Mouse (Mus musculus): ENCODE results near the gene Ppa1. TPM values are rescaled to one million over a fixed set of nuclear protein-coding genes. Genes with fewer than 3 reads are reported as not detected.

Ppa1 gene
- total and polyA plus RNA-seq, 2 experiments from 2014 or later: 137 to 201 TPM

- peak; percentile 83 for DNase-seq
- peak; percentile 86 for TF ChIP-seq CTCF (IDR thresholded peaks at IDR 0.05; ENCODE audit: low read depth)
- no peak overlapping the region for H3K9ac ChIP-seq
- H3K27me3 ChIP-seq (ENCODE audit: insufficient read depth, low read length): no peaks in the 10 kb centered on the region
- H3K27ac ChIP-seq (ENCODE audit: low read depth, low read length): no peak overlapping the region
- H3K4me1 ChIP-seq (ENCODE audit: insufficient read depth): no peaks in the 10 kb centered on the region
- no peak overlapping the region for H3K4me2 ChIP-seq (ENCODE audit: low read depth)
- no peak for ATAC-seq
- WGBS: 28% methylated on average over 4 of the region's 4 CpGs
- peaks cover 37% of the 10 kb centered on the region for H3K36me3 ChIP-seq (ENCODE audit: insufficient read depth)
- no peaks in the 10 kb centered on the region for H3K9me3 ChIP-seq (ENCODE audit: low read length)
- no peak overlapping the region for H3K4me3 ChIP-seq (ENCODE audit: low read depth, low read length)
Observed at GRCm38 (mm10) chr10:61657985-61658384, 9.6 kb downstream of the Ppa1 start.

DNA sequence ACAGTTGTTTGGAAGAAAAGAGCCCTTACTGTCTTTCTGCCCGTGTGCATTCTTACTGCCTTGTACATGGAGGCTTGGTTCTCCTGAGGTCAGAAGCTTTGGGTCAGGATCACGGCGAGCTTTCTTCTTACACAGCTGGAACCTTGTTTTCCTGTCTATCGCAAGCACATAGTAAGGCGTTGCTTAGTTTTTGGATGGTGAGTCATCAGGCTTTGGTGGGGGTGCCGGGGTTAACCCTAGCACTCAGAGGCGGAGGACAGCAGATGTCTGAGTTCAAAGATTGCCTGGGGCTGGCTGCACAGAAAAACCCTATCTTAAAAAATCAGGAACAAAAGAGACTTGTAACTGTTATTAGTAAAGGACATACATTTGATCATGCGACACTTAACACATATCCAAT lies 13.5 kb downstream of the Ppa1 start:
- no peak for TF ChIP-seq CTCF (IDR thresholded peaks at IDR 0.05; ENCODE audit: low read depth)
- Histone ChIP-seq H3K27me3 (ENCODE audit: insufficient read depth, low read length) (no peaks in the 10 kb centered on the region), H3K27ac (ENCODE audit: low read depth, low read length) (peak overlapping the region; percentile 64), H3K9ac (no peak overlapping the region), H3K4me3 (ENCODE audit: low read depth, low read length) (no peak overlapping the region), H3K4me1 (ENCODE audit: insufficient read depth) (no peaks in the 10 kb centered on the region), H3K9me3 (ENCODE audit: low read length) (no peaks in the 10 kb centered on the region), H3K4me2 (ENCODE audit: low read depth) (no peak overlapping the region), H3K36me3 (ENCODE audit: insufficient read depth) (peaks cover 54% of the 10 kb centered on the region)
- no peak for DNase-seq
- 66% methylated on average over 8 of the region's 8 CpGs for WGBS
- ATAC-seq: no peak

- peak; percentile 76 for DNase-seq
- ATAC-seq: peak; percentile 89
- Histone ChIP-seq H3K9me3 (ENCODE audit: low read length) (no peaks in the 10 kb centered on the region), H3K36me3 (ENCODE audit: insufficient read depth) (peaks cover 55% of the 10 kb centered on the region), H3K9ac (no peak overlapping the region), H3K4me3 (ENCODE audit: low read depth, low read length) (no peak overlapping the region), H3K4me2 (ENCODE audit: low read depth) (no peak overlapping the region), H3K4me1 (ENCODE audit: insufficient read depth) (no peaks in the 10 kb centered on the region), H3K27ac (ENCODE audit: low read depth, low read length) (peak overlapping the region; percentile 66), H3K27me3 (ENCODE audit: insufficient read depth, low read length) (no peaks in the 10 kb centered on the region)
- TF ChIP-seq CTCF (IDR thresholded peaks at IDR 0.05; ENCODE audit: low read depth): no peak
- 25% methylated on average over 10 of the region's 10 CpGs for WGBS
Observed at GRCm38 (mm10) chr10:61662391-61662988, 14.1 kb downstream of the Ppa1 start.

DNA sequence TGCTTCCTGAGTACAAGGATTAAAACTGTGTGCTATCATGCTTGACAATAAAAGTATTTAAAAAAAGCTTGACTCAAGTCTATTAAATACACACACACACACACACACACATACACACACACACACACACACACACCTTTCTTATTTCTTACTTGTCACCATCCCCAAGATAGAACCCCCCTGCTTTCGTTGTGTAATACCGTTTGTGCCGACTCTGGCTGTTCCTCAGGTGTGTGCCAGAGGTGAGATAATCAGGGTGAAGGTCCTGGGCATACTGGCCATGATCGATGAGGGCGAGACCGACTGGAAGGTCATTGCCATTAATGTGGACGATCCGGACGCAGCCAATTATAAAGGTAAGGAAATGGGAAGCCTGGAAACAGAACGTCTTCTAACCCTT lies 16.8 kb downstream of the Ppa1 start:
- 93% methylated on average over 10 of the region's 10 CpGs for WGBS
- peaks cover 69% of the 10 kb centered on the region for H3K36me3 ChIP-seq (ENCODE audit: insufficient read depth)

DNA sequence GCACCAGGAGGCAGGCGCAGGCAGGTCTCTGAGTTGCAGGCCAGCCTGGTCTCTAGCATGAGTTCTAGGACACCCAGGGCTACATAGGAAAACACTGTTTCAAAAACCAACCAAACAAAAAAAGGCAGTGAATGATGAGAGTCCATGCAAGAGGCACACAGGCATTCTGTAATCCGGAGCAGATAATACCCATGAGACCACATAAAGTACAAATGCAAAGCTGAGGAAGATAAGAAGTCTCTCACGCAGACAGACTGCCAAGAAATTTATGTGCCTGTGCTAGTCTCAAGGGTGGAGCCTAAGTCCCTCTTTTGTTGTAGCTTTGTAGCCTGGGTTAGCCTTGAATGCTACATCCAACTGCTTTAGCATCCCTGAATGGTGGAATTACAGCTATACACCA lies 17.3 kb downstream of the Ppa1 start:
- Histone ChIP-seq H3K27ac (ENCODE audit: low read depth, low read length) (no peak overlapping the region), H3K36me3 (ENCODE audit: insufficient read depth) (peaks cover 74% of the 10 kb centered on the region), H3K9me3 (ENCODE audit: low read length) (no peaks in the 10 kb centered on the region), H3K9ac (no peak overlapping the region), H3K27me3 (ENCODE audit: insufficient read depth, low read length) (no peaks in the 10 kb centered on the region), H3K4me2 (ENCODE audit: low read depth) (no peak overlapping the region), H3K4me1 (ENCODE audit: insufficient read depth) (no peaks in the 10 kb centered on the region), H3K4me3 (ENCODE audit: low read depth, low read length) (no peak overlapping the region)
- TF ChIP-seq CTCF (IDR thresholded peaks at IDR 0.05; ENCODE audit: low read depth): no peak
- WGBS: 100% methylated on average over 3 of the region's 3 CpGs
- DNase-seq (no peak), ATAC-seq (no peak)

More for the DNA sequence above, 16.8 kb downstream of the Ppa1 start:
- Histone ChIP-seq H3K9ac (no peak overlapping the region), H3K4me1 (ENCODE audit: insufficient read depth) (no peaks in the 10 kb centered on the region), H3K27ac (ENCODE audit: low read depth, low read length) (no peak overlapping the region), H3K4me3 (ENCODE audit: low read depth, low read length) (no peak overlapping the region), H3K4me2 (ENCODE audit: low read depth) (no peak overlapping the region), H3K9me3 (ENCODE audit: low read length) (no peaks in the 10 kb centered on the region), H3K27me3 (ENCODE audit: insufficient read depth, low read length) (no peaks in the 10 kb centered on the region)
- ATAC-seq: no peak
- TF ChIP-seq CTCF (IDR thresholded peaks at IDR 0.05; ENCODE audit: low read depth): no peak
- no peak for DNase-seq

DNA sequence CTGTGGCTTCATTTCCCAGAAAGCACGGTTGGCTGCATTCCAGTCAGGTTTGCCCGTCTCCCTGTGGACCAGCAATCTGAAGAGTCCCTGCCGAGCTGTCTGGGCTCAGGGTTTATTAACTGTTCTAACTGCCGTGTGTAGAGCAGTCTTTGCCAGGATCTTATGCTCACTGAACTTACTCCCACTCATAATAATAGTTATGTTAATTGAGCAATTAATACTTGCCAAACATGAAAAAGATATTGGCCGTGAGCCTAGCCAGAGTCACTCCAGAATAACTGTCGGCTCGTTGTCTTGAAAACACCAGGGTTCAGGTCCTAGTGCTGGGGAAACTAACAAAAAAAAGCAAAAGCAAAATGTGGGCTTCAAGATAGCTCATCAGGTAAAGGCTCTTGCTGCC lies 20.9 kb downstream of the Ppa1 start:
- peaks cover 82% of the 10 kb centered on the region for H3K36me3 ChIP-seq (ENCODE audit: insufficient read depth)

DNA sequence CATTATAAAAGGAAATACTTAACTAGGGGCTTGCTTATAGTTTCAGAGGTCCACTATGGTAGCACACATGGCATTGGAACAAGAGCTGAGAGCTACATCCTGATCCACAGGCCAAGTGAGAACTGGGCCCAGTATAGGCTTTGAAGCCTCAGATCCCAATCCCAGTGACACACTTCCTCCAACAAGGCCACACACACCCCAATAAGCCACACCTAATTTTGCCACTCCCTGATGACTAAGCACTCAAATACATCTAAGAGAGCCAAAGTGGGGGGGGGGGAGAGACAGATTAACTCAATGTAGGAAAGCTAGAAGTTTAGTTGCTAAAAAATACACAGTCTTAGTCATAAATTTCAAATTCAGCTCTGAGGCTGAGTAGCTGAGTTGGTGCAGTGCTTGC lies 21.5 kb downstream of the Ppa1 start:
- ATAC-seq (no peak), DNase-seq (no peak)
- H3K4me2 ChIP-seq (ENCODE audit: low read depth): no peak overlapping the region
- H3K36me3 ChIP-seq (ENCODE audit: insufficient read depth): peaks cover 82% of the 10 kb centered on the region
- no peak overlapping the region for H3K4me3 ChIP-seq (ENCODE audit: low read depth, low read length)
- H3K4me1 ChIP-seq (ENCODE audit: insufficient read depth): no peaks in the 10 kb centered on the region
- H3K9me3 ChIP-seq (ENCODE audit: low read length): no peaks in the 10 kb centered on the region
- no peaks in the 10 kb centered on the region for H3K27me3 ChIP-seq (ENCODE audit: insufficient read depth, low read length)
- H3K27ac ChIP-seq (ENCODE audit: low read depth, low read length): no peak overlapping the region
- no peak for TF ChIP-seq CTCF (IDR thresholded peaks at IDR 0.05; ENCODE audit: low read depth)
- no peak overlapping the region for H3K9ac ChIP-seq

More for the DNA sequence above, 20.9 kb downstream of the Ppa1 start:
- Histone ChIP-seq H3K27me3 (ENCODE audit: insufficient read depth, low read length) (no peaks in the 10 kb centered on the region), H3K4me2 (ENCODE audit: low read depth) (no peak overlapping the region), H3K9ac (no peak overlapping the region), H3K9me3 (ENCODE audit: low read length) (no peaks in the 10 kb centered on the region), H3K4me3 (ENCODE audit: low read depth, low read length) (no peak overlapping the region), H3K27ac (ENCODE audit: low read depth, low read length) (no peak overlapping the region), H3K4me1 (ENCODE audit: insufficient read depth) (no peaks in the 10 kb centered on the region)
- WGBS: 26% methylated on average over 7 of the region's 7 CpGs
- TF ChIP-seq CTCF (IDR thresholded peaks at IDR 0.05; ENCODE audit: low read depth): no peak
- ATAC-seq (peak; percentile 14; the same call in 1 of the 2 replicates), DNase-seq (no peak)

All from forebrain, postnatal 0 days (tissue).